Mouse (Mus musculus) MEL (cell line): ENCODE data around the gene Atg7.

Experiments
- BHLHE40 ChIP-seq: IDR thresholded peaks from 2 replicates; pipeline ENCODE4 v1.6.1; 2012; ENCODE audit warnings: low read depth, mild to moderate bottlenecking, inconsistent platforms, low read length, improper control_type of control experiment, borderline replicate concordance
- CTCF ChIP-seq, 3 experiments: IDR thresholded peaks in 2 of 3; conservative IDR thresholded peaks in 1 of 3; 2 replicates each; pipeline ENCODE4 v1.5.1; 2011 to 2012; ENCODE audit warnings: low read length in 3 of 3, low read depth in 2 of 3, mild to moderate bottlenecking in 2 of 3, improper control_type of control experiment in 1 of 3, inconsistent platforms in 1 of 3, mixed read lengths in 1 of 3, moderate library complexity in 1 of 3; ENCODE audit not compliant: control insufficient read depth in 1 of 3, insufficient read depth in 1 of 3, poor library complexity in 1 of 3, severe bottlenecking in 1 of 3
- ETS1 ChIP-seq: IDR thresholded peaks from 2 replicates; pipeline ENCODE4 v1.6.1; 2012; ENCODE audit warnings: low read depth, mild to moderate bottlenecking, inconsistent platforms, low read length, improper control_type of control experiment, moderate library complexity
- POLR2A ChIP-seq, 2 experiments: IDR thresholded peaks; 2 replicates each; pipeline ENCODE4 v1.6.1; 2011 to 2012; ENCODE audit warnings: low read length in 2 of 2, mild to moderate bottlenecking in 2 of 2, control low read depth in 1 of 2, improper control_type of control experiment in 1 of 2, low read depth in 1 of 2, moderate library complexity in 1 of 2; ENCODE audit not compliant: control insufficient read depth in 1 of 2, insufficient read depth in 1 of 2, poor library complexity in 1 of 2
- UBTF ChIP-seq: IDR thresholded peaks from 2 replicates; pipeline ENCODE4 v1.6.1; 2012; ENCODE audit warnings: low read depth, mild to moderate bottlenecking, inconsistent platforms, low read length, improper control_type of control experiment, moderate library complexity, borderline replicate concordance; ENCODE audit not compliant: insufficient read depth
- ZMIZ1 ChIP-seq: IDR thresholded peaks from 2 replicates; pipeline ENCODE4 v1.6.1; 2012; ENCODE audit warnings: low read depth, mild to moderate bottlenecking, inconsistent platforms, low read length, improper control_type of control experiment, moderate library complexity

DNA sequence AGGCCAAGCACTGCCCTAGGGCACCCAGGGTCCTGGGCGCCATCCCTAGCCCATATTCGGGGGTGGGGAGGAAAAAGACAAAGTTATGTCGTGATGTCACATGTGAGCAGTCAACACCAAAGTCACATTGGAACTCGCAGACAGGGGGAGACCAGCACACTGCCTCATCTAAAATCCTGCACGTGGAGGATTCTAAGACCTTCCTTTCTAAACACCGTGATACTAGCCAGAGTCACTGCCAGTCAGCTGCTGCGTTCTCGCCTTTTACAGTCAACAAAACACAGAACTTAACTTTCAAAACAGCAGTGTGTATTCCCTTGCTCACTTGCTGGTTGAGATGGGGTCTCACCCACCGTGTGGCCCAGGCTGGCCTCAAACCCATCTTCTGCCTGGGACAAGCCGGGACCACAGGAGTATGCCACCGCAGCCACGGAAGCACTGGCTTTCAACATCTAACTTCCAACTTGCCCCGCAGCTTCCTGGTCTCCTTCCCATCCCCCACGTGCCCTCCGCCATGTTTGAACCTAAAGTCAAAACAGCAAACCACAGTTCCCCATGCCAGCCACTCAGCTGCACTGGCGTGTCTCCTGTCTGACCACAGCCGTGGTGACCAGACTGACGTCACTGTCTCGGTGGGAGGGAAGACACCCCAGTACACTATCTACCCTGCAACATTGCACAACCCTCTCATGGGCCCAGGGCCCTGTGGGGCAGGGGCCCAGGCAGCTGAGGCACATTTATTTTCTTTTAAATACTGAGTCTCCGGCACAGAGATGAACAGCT, 250.7 kb downstream of the Atg7 start:
- TF ChIP-seq POLR2A (IDR thresholded peaks at IDR 0.05; ENCODE audit: control insufficient read depth in 1 of 2, insufficient read depth in 1 of 2, low read depth in 1 of 2, low read length in 2 of 2, poor library complexity in 1 of 2) (no peak), UBTF (no peak), CTCF (IDR thresholded peaks at IDR 0.05 in 2 of 3, conservative IDR thresholded peaks at IDR 0.05 in 1 of 3; ENCODE audit: control insufficient read depth in 1 of 3, insufficient read depth in 1 of 3, low read depth in 2 of 3, low read length in 3 of 3, poor library complexity in 1 of 3, severe bottlenecking in 1 of 3) (no peak), ETS1 (no peak), ZMIZ1 (no peak), BHLHE40 (no peak)
